Mouse (Mus musculus): Measurements from ENCODE around the gene Chst5. TPM values are rescaled to one million over a fixed set of nuclear protein-coding genes. Genes with fewer than 3 reads are reported as not detected.

The Chst5 gene
- polyA plus RNA-seq, 1 experiment from 2014 or later: 1.3 TPM

- Histone ChIP-seq H3K9ac (ENCODE audit: low read length) (no peak overlapping the region), H3K4me2 (ENCODE audit: low read depth, low read length) (no peak overlapping the region), H3K27me3 (ENCODE audit: control insufficient read depth, insufficient read depth, low read length) (peaks cover 32% of the 10 kb centered on the region), H3K9me3 (replicated peaks; ENCODE audit: control insufficient read depth, low read length) (no peaks in the 10 kb centered on the region), H3K4me1 (ENCODE audit: control insufficient read depth, insufficient read depth, low read length) (peaks cover 17% of the 10 kb centered on the region), H3K36me3 (ENCODE audit: control insufficient read depth, insufficient read depth, low read length) (no peaks in the 10 kb centered on the region), H3K27ac (ENCODE audit: low read length) (no peak overlapping the region), H3K4me3 (replicated peaks; ENCODE audit: low read length) (no peak overlapping the region)
- WGBS: 83% methylated on average over 1 of the region's 1 CpGs
- ATAC-seq (ENCODE audit: insufficient read depth, low FRiP score): no peak
Measured at GRCm38 (mm10) chr8:111887479-111887878, 22.8 kb downstream of the Chst5 start.

- H3K36me3 ChIP-seq (ENCODE audit: control insufficient read depth, insufficient read depth, low read length): no peaks in the 10 kb centered on the region
- peaks cover 2% of the 10 kb centered on the region; the same call in 1 of the 2 replicates for H3K27me3 ChIP-seq (ENCODE audit: control insufficient read depth, insufficient read depth, low read length)
- H3K27ac ChIP-seq (ENCODE audit: low read length): no peak overlapping the region
- no peak overlapping the region for H3K4me3 ChIP-seq (replicated peaks; ENCODE audit: low read length)
- H3K4me1 ChIP-seq (ENCODE audit: control insufficient read depth, insufficient read depth, low read length): peaks cover 9% of the 10 kb centered on the region
- 65% methylated on average over 4 of the region's 4 CpGs for WGBS
- ATAC-seq (ENCODE audit: insufficient read depth, low FRiP score): no peak
- no peak overlapping the region for H3K9ac ChIP-seq (ENCODE audit: low read length)
- no peaks in the 10 kb centered on the region for H3K9me3 ChIP-seq (replicated peaks; ENCODE audit: control insufficient read depth, low read length)
- no peak overlapping the region for H3K4me2 ChIP-seq (ENCODE audit: low read depth, low read length)
Measured at GRCm38 (mm10) chr8:111883615-111884014, 26.6 kb downstream of the Chst5 start.

- Histone ChIP-seq H3K36me3 (ENCODE audit: control insufficient read depth, insufficient read depth, low read length) (no peaks in the 10 kb centered on the region), H3K4me1 (ENCODE audit: control insufficient read depth, insufficient read depth, low read length) (peaks cover 4% of the 10 kb centered on the region; the same call in 1 of the 2 replicates), H3K27me3 (ENCODE audit: control insufficient read depth, insufficient read depth, low read length) (no peaks in the 10 kb centered on the region), H3K9me3 (replicated peaks; ENCODE audit: control insufficient read depth, low read length) (no peaks in the 10 kb centered on the region), H3K9ac (ENCODE audit: low read length) (no peak overlapping the region), H3K27ac (ENCODE audit: low read length) (no peak overlapping the region), H3K4me2 (ENCODE audit: low read depth, low read length) (no peak overlapping the region), H3K4me3 (replicated peaks; ENCODE audit: low read length) (no peak overlapping the region)
- no peak for ATAC-seq (ENCODE audit: insufficient read depth, low FRiP score)
- 0% methylated on average over 2 of the region's 2 CpGs for WGBS
Measured at GRCm38 (mm10) chr8:111881591-111881990, 28.7 kb downstream of the Chst5 start.

- Histone ChIP-seq H3K9ac (ENCODE audit: low read length) (no peak overlapping the region), H3K27ac (ENCODE audit: low read length) (no peak overlapping the region), H3K9me3 (replicated peaks; ENCODE audit: control insufficient read depth, low read length) (no peaks in the 10 kb centered on the region), H3K36me3 (ENCODE audit: control insufficient read depth, insufficient read depth, low read length) (no peaks in the 10 kb centered on the region), H3K27me3 (ENCODE audit: control insufficient read depth, insufficient read depth, low read length) (no peaks in the 10 kb centered on the region), H3K4me3 (replicated peaks; ENCODE audit: low read length) (no peak overlapping the region), H3K4me2 (ENCODE audit: low read depth, low read length) (no peak overlapping the region), H3K4me1 (ENCODE audit: control insufficient read depth, insufficient read depth, low read length) (peaks cover 7% of the 10 kb centered on the region)
- ATAC-seq (ENCODE audit: insufficient read depth, low FRiP score): no peak
- 69% methylated on average over 9 of the region's 9 CpGs for WGBS
Measured at GRCm38 (mm10) chr8:111877711-111878110, 32.5 kb downstream of the Chst5 start.

- WGBS: 0% methylated on average over 48 of the region's 53 CpGs
- Histone ChIP-seq H3K4me2 (ENCODE audit: low read depth, low read length) (peak within 1 kb of the TSS; percentile 83), H3K9ac (ENCODE audit: low read length) (peak within 1 kb of the TSS; percentile 81), H3K4me1 (ENCODE audit: control insufficient read depth, insufficient read depth, low read length) (peaks cover 7% of the 10 kb centered on the region), H3K36me3 (ENCODE audit: control insufficient read depth, insufficient read depth, low read length) (no peaks in the 10 kb centered on the region), H3K27ac (ENCODE audit: low read length) (peak within 1 kb of the TSS; percentile 89), H3K4me3 (replicated peaks; ENCODE audit: low read length) (peak within 1 kb of the TSS; percentile 87), H3K27me3 (ENCODE audit: control insufficient read depth, insufficient read depth, low read length) (no peaks in the 10 kb centered on the region), H3K9me3 (replicated peaks; ENCODE audit: control insufficient read depth, low read length) (no peaks in the 10 kb centered on the region)
- ATAC-seq (ENCODE audit: insufficient read depth, low FRiP score): peak; percentile 99
Measured at GRCm38 (mm10) chr8:111876355-111876948, 33.8 kb downstream of the Chst5 start, which contains the start of gene Tmem170. Gene Tmem170, minus strand, starts transcription at chr8:111876750.

- WGBS: 12% methylated on average over 9 of the region's 9 CpGs
- peak overlapping the region; percentile 87 for H3K4me3 ChIP-seq (replicated peaks; ENCODE audit: low read length)
- no peaks in the 10 kb centered on the region for H3K27me3 ChIP-seq (ENCODE audit: control insufficient read depth, insufficient read depth, low read length)
- no peaks in the 10 kb centered on the region for H3K9me3 ChIP-seq (replicated peaks; ENCODE audit: control insufficient read depth, low read length)
- peak overlapping the region; percentile 83 for H3K4me2 ChIP-seq (ENCODE audit: low read depth, low read length)
- H3K27ac ChIP-seq (ENCODE audit: low read length): peak overlapping the region; percentile 89
- no peak for ATAC-seq (ENCODE audit: insufficient read depth, low FRiP score)
- no peaks in the 10 kb centered on the region for H3K36me3 ChIP-seq (ENCODE audit: control insufficient read depth, insufficient read depth, low read length)
- H3K4me1 ChIP-seq (ENCODE audit: control insufficient read depth, insufficient read depth, low read length): peaks cover 7% of the 10 kb centered on the region
- peak overlapping the region; percentile 81 for H3K9ac ChIP-seq (ENCODE audit: low read length)
Measured at GRCm38 (mm10) chr8:111875758-111876157, 34.5 kb downstream of the Chst5 start.

GRCm38 (mm10) chr8:111871278-111871677 lies 39.0 kb downstream of the Chst5 start:
- 90% methylated on average over 3 of the region's 3 CpGs for WGBS
- Histone ChIP-seq H3K27ac (ENCODE audit: low read length) (no peak overlapping the region), H3K27me3 (ENCODE audit: control insufficient read depth, insufficient read depth, low read length) (no peaks in the 10 kb centered on the region), H3K36me3 (ENCODE audit: control insufficient read depth, insufficient read depth, low read length) (no peaks in the 10 kb centered on the region), H3K4me2 (ENCODE audit: low read depth, low read length) (no peak overlapping the region), H3K9ac (ENCODE audit: low read length) (no peak overlapping the region), H3K4me1 (ENCODE audit: control insufficient read depth, insufficient read depth, low read length) (peaks cover 3% of the 10 kb centered on the region), H3K9me3 (replicated peaks; ENCODE audit: control insufficient read depth, low read length) (no peaks in the 10 kb centered on the region), H3K4me3 (replicated peaks; ENCODE audit: low read length) (no peak overlapping the region)
- ATAC-seq (ENCODE audit: insufficient read depth, low FRiP score): no peak

GRCm38 (mm10) chr8:111870379-111870778 lies 39.9 kb downstream of the Chst5 start:
- H3K36me3 ChIP-seq (ENCODE audit: control insufficient read depth, insufficient read depth, low read length): no peaks in the 10 kb centered on the region
- H3K27ac ChIP-seq (ENCODE audit: low read length): no peak overlapping the region
- no peaks in the 10 kb centered on the region for H3K9me3 ChIP-seq (replicated peaks; ENCODE audit: control insufficient read depth, low read length)
- 74% methylated on average over 3 of the region's 3 CpGs for WGBS
- H3K27me3 ChIP-seq (ENCODE audit: control insufficient read depth, insufficient read depth, low read length): no peaks in the 10 kb centered on the region
- H3K4me2 ChIP-seq (ENCODE audit: low read depth, low read length): no peak overlapping the region
- no peak overlapping the region for H3K4me3 ChIP-seq (replicated peaks; ENCODE audit: low read length)
- no peak for ATAC-seq (ENCODE audit: insufficient read depth, low FRiP score)
- peaks cover 2% of the 10 kb centered on the region; the same call in 1 of the 2 replicates for H3K4me1 ChIP-seq (ENCODE audit: control insufficient read depth, insufficient read depth, low read length)
- no peak overlapping the region for H3K9ac ChIP-seq (ENCODE audit: low read length)

- H3K27me3 ChIP-seq (ENCODE audit: control insufficient read depth, insufficient read depth, low read length): no peaks in the 10 kb centered on the region
- no peak overlapping the region for H3K27ac ChIP-seq (ENCODE audit: low read length)
- ATAC-seq (ENCODE audit: insufficient read depth, low FRiP score): no peak
- no peak overlapping the region for H3K9ac ChIP-seq (ENCODE audit: low read length)
- H3K4me2 ChIP-seq (ENCODE audit: low read depth, low read length): no peak overlapping the region
- 36% methylated on average over 2 of the region's 2 CpGs for WGBS
- H3K4me1 ChIP-seq (ENCODE audit: control insufficient read depth, insufficient read depth, low read length): no peaks in the 10 kb centered on the region
- H3K9me3 ChIP-seq (replicated peaks; ENCODE audit: control insufficient read depth, low read length): no peaks in the 10 kb centered on the region
- 0 out of 2 replicates have a peak, but pooled peaks cover 3% of the 10 kb centered on the region for H3K36me3 ChIP-seq (ENCODE audit: control insufficient read depth, insufficient read depth, low read length)
- no peak overlapping the region for H3K4me3 ChIP-seq (replicated peaks; ENCODE audit: low read length)
Measured at GRCm38 (mm10) chr8:111868664-111869063, 41.6 kb downstream of the Chst5 start.

Measured in stomach, embryonic 16.5 days (tissue).